9 mouse cellular contexts compared by ENCODE assay signal in genomic region chr2:73278131-73278854, GRCm38 (mm10). TPM values are rescaled to one million over a fixed set of nuclear protein-coding genes. Genes with fewer than 3 reads are reported as not detected.
DNase-seq lines count a peak whose midpoint lies in the region; ATAC-seq lines count a peak whose summit lies in the region.
"Had no signal": no experiment of that assay in that cellular context is flagged by ENCODE, and none has a peak within 500 bp of the region (broad histone marks: within the 10 kb centered on the region; RNA-seq: fewer than 3 reads in every experiment).

No protein-coding gene starts in this region.

- peak overlapping the region; percentile 4 to 30; a peak in 2 of 4 replicates for H3K4me3 ChIP-seq in heart, embryonic 14.5 days (ENCODE audit: control insufficient read depth in 1 of 2, insufficient read depth in 1 of 2, low read depth in 1 of 2, low read length in 2 of 2)
- H3K4me3 ChIP-seq in liver, embryonic 12.5 days = peak overlapping the region; percentile 25
- peak overlapping the region; percentile 12 for H3K4me3 ChIP-seq in stomach, embryonic 16.5 days (replicated peaks; ENCODE audit: low read length)
- H3K4me3 ChIP-seq: erythroblast, embryonic 14.5 days had no signal

- H3K9ac ChIP-seq in heart, embryonic 14.5 days (ENCODE audit: low read length) = no peak overlapping the region
- H3K9ac ChIP-seq in liver, embryonic 12.5 days = no peak overlapping the region
- no peak overlapping the region for H3K9ac ChIP-seq in stomach, embryonic 16.5 days (ENCODE audit: low read length)

- peak; percentile 48; the same call in 1 of the 2 replicates for ATAC-seq in heart, embryonic 14.5 days (ENCODE audit: insufficient number of reproducible peaks, insufficient read depth, low FRiP score, low read depth)
- ATAC-seq in liver, embryonic 12.5 days = 0 out of 2 replicates have a peak, but pooled peaks have one; percentile 62
- peak; percentile 73; the same call in 1 of the 2 replicates for ATAC-seq in stomach, embryonic 16.5 days (ENCODE audit: insufficient read depth, low FRiP score)

- peak overlapping the region; percentile 50 for H3K4me2 ChIP-seq in heart, embryonic 14.5 days (ENCODE audit: low read length)
- peak overlapping the region; percentile 45 for H3K4me2 ChIP-seq in liver, embryonic 12.5 days
- peak overlapping the region; percentile 29; the same call in 1 of the 2 replicates for H3K4me2 ChIP-seq in stomach, embryonic 16.5 days (ENCODE audit: low read depth, low read length)

- H3K27me3 ChIP-seq in heart, embryonic 14.5 days (ENCODE audit: control insufficient read depth, insufficient read depth, low read length) = peaks cover 64% of the 10 kb centered on the region
- H3K27me3 ChIP-seq in liver, embryonic 12.5 days (replicated peaks) = peaks cover 86% of the 10 kb centered on the region
- H3K27me3 ChIP-seq in stomach, embryonic 16.5 days (ENCODE audit: control insufficient read depth, insufficient read depth, low read length) = peaks cover 65% of the 10 kb centered on the region

- no peaks in the 10 kb centered on the region for H3K9me3 ChIP-seq in heart, embryonic 14.5 days (ENCODE audit: control insufficient read depth, low read length)
- H3K9me3 ChIP-seq in liver, embryonic 12.5 days (replicated peaks) = no peaks in the 10 kb centered on the region
- no peaks in the 10 kb centered on the region for H3K9me3 ChIP-seq in stomach, embryonic 16.5 days (replicated peaks; ENCODE audit: control insufficient read depth, low read length)

- DNase-seq in CD4-positive, CD25-positive, alpha-beta regulatory T cell, adult 2 months (ENCODE audit: low read depth, low spot score) = peak; percentile 94
- peak; percentile 83 for DNase-seq in brain, embryonic 18.5 days (ENCODE audit: low read depth, low spot score)
- DNase-seq in fat pad, adult 2 months (ENCODE audit: extremely low read depth, low read depth, low spot score) = peak; percentile 7
- DNase-seq in kidney, postnatal 10 days = peak; percentile 94
- DNase-seq in neural tube, embryonic 10.5 days (ENCODE audit: extremely low spot score, low spot score) = peak; percentile 91

- H3K4me1 ChIP-seq in heart, embryonic 14.5 days (ENCODE audit: control insufficient read depth in 2 of 2, insufficient read depth in 2 of 2, low read length in 2 of 2) = peaks cover 5 to 36% of the 10 kb centered on the region in 2 experiments
- peaks cover 49% of the 10 kb centered on the region for H3K4me1 ChIP-seq in liver, embryonic 12.5 days
- H3K4me1 ChIP-seq in stomach, embryonic 16.5 days (ENCODE audit: control insufficient read depth, insufficient read depth, low read length) = peaks cover 15% of the 10 kb centered on the region

- H3K36me3 ChIP-seq in heart, embryonic 14.5 days (ENCODE audit: control insufficient read depth, insufficient read depth, low read length) = no peaks in the 10 kb centered on the region
- H3K36me3 ChIP-seq in liver, embryonic 12.5 days = no peaks in the 10 kb centered on the region
- no peaks in the 10 kb centered on the region for H3K36me3 ChIP-seq in stomach, embryonic 16.5 days (ENCODE audit: control insufficient read depth, insufficient read depth, low read length)

- 4% methylated on average over 20 of the region's 20 CpGs for WGBS in heart, embryonic 14.5 days
- 2% methylated on average over 20 of the region's 20 CpGs for WGBS in liver, embryonic 12.5 days (ENCODE audit: insufficient replicate concordance)
- 2% methylated on average over 20 of the region's 20 CpGs for WGBS in stomach, embryonic 16.5 days

- H3K27ac ChIP-seq in heart, embryonic 14.5 days (replicated peaks in 1 of 2; ENCODE audit: control insufficient read depth in 1 of 2, insufficient read depth in 1 of 2, low read depth in 2 of 2, low read length in 2 of 2) = no peak overlapping the region
- H3K27ac ChIP-seq in liver, embryonic 12.5 days = no peak overlapping the region
- H3K27ac ChIP-seq in stomach, embryonic 16.5 days (ENCODE audit: low read length) = no peak overlapping the region

RNA-seq across cellular contexts. Expression of gene Sp9, which starts 6.6 kb away (rescaled TPM):
- polyA plus RNA-seq in heart, embryonic 14.5 days (2014; fragmentation: Nextera tagmentation; extraction: Ambion mirVana) = not detected in 2 replicates
- not detected in 2 replicates for polyA plus RNA-seq in liver, embryonic 12.5 days (2016; fragmentation: Nextera tagmentation; extraction: Ambion mirVana)
- polyA plus RNA-seq in stomach, embryonic 16.5 days (2015; fragmentation: Nextera tagmentation; extraction: Ambion mirVana) = not detected in 2 replicates
- polyA plus RNA-seq: erythroblast, embryonic 14.5 days had no signal

RNA-seq across cellular contexts. Expression of gene Scrn3, which starts 34.1 kb away (rescaled TPM):
- polyA plus RNA-seq in heart, embryonic 14.5 days (2014; fragmentation: Nextera tagmentation; extraction: Ambion mirVana) = 13.7 and 14.3 TPM in 2 replicates
- polyA plus RNA-seq in liver, embryonic 12.5 days (2016; fragmentation: Nextera tagmentation; extraction: Ambion mirVana) = 27.1 and 28.3 TPM in 2 replicates
- polyA plus RNA-seq in stomach, embryonic 16.5 days (2015; fragmentation: Nextera tagmentation; extraction: Ambion mirVana) = 14.7 and 16.1 TPM in 2 replicates

RNA-seq across cellular contexts. Expression of gene Cir1, which starts 34.2 kb away (rescaled TPM):
- 15.4 and 19.0 TPM in 2 replicates for polyA plus RNA-seq in heart, embryonic 14.5 days (2014; fragmentation: Nextera tagmentation; extraction: Ambion mirVana)
- 17.4 and 19.1 TPM in 2 replicates for polyA plus RNA-seq in liver, embryonic 12.5 days (2016; fragmentation: Nextera tagmentation; extraction: Ambion mirVana)
- 16.2 and 22.4 TPM in 2 replicates for polyA plus RNA-seq in stomach, embryonic 16.5 days (2015; fragmentation: Nextera tagmentation; extraction: Ambion mirVana)

RNA-seq across cellular contexts. Expression of gene Ola1, which starts 59.6 kb away (rescaled TPM):
- polyA plus RNA-seq in heart, embryonic 14.5 days (2014; fragmentation: Nextera tagmentation; extraction: Ambion mirVana) = 62.7 and 67.6 TPM in 2 replicates
- 72.7 and 77.3 TPM in 2 replicates for polyA plus RNA-seq in liver, embryonic 12.5 days (2016; fragmentation: Nextera tagmentation; extraction: Ambion mirVana)
- polyA plus RNA-seq in stomach, embryonic 16.5 days (2015; fragmentation: Nextera tagmentation; extraction: Ambion mirVana) = 77.9 and 80.8 TPM in 2 replicates

Comparison
In these comparisons a context has a peak if more than half of its experiments do, and no peak if none do; other contexts are left out.
1. DNase-seq: peak in every context shown above with its lines; median percentile 94 in CD4-positive, CD25-positive, alpha-beta regulatory T cell, adult 2 months; 94 in kidney, postnatal 10 days; 91 in neural tube, embryonic 10.5 days; 83 in brain, embryonic 18.5 days; 7 in fat pad, adult 2 months.